Mouse (Mus musculus) left cerebral cortex, adult 18-20 months (tissue): ENCODE measurements around the gene Fam69a. TPM values are rescaled to one million over a fixed set of nuclear protein-coding genes. Genes with fewer than 3 reads are reported as not detected.

Experiments used
- DNase-seq, 2 experiments: peaks; one replicate each; pipeline ENCODE4 v3.0.0; 2021 to 2022; ENCODE audit warnings: low spot score in 2 of 2, mixed read lengths in 1 of 2
- total RNA-seq, 2 experiments: library from RNA; stranded (reverse); gene quantifications; 2 replicates each; pipeline ENCODE4 v1.2.3; 2021

Gene Fam69a
- total RNA-seq, 2 experiments from 2014 or later: 29.1 to 36.2 TPM

GRCm38 (mm10) chr5:107866127-107867126, 120.5 kb downstream of the Fam69a start:
- no peak for DNase-seq

GRCm38 (mm10) chr5:107863971-107864370, 122.9 kb downstream of the Fam69a start:
- DNase-seq: no peak

GRCm38 (mm10) chr5:107858963-107859362, 127.9 kb downstream of the Fam69a start:
- no peak for DNase-seq

Other genes with a start within 250 kb of the Fam69a start
- not detected for gene Ube2d2b, start 157.0 kb downstream of the Fam69a start, total RNA-seq
- 10 to 100 TPM; 86.1 to 87.2 TPM for gene Evi5, start 112.0 kb downstream of the Fam69a start, total RNA-seq
- gene Rpl5, start 86.6 kb downstream of the Fam69a start, total RNA-seq: 10 to 100 TPM; 48.6 to 54.7 TPM
- 10 to 100 TPM; 57.4 to 58.0 TPM for gene Mtf2, start 78.6 kb upstream of the Fam69a start, total RNA-seq
- gene Tmed5, start 145.5 kb upstream of the Fam69a start, total RNA-seq: 10 to 100 TPM; 28.6 to 30.3 TPM
- 1 to 10 TPM; 1.4 to 1.6 TPM for gene Ccdc18, start 145.8 kb upstream of the Fam69a start, total RNA-seq